Mouse (Mus musculus) WW6 (cell line): Measurements from ENCODE around the gene Maml2.
A peak's percentile ranks its signal among the peaks of the same experiment; 100 is the strongest.

ENCODE experiments used
- DNase-seq: peaks from one replicate; pipeline ENCODE4 v3.0.0-alpha.2; 2013; ENCODE audit warnings: low read depth, low spot score

Maml2 gene

GRCm38 (mm10) chr9:13297668-13298512, at the start of gene Maml2:
TSS of gene Maml2 (plus strand) at chr9:13297957.
- no peak for DNase-seq

DNA sequence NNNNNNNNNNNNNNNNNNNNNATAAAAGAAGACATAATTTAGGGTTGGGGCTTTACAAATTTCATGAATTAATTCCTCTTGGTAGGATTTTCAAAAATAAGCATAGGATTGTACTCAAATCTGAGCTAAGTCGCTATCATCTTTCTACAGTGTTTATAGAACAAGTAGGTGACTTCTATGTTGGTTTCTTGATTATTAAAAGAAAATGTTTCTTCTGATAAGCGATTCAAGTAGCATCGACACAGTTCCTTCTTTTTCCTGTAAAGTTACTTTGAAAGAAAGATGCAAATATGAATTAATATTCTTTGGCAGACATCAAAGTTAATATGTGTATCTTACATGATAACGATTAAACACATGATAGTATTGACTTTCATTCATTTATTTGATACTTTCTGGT, 49.7 kb upstream of the Maml2 start:
- no peak for DNase-seq

DNA sequence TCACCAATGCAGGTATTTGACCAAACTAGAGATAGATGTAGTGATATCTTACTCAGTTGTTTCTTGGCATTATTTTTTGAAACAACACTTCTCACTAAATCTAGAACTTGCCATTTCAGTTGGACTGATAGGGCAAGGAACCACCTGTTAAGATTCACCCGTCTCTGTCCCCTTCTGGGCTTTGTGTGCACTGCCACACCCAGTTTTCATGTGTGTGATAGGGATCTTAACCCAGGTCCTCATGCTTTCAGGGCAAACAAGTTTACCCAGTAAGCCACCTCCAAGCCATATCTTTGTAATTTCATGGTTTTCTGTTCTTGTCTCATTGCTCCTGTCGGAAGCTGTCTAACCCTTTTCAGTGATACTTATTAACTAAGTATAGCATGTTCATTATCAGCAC, 46.5 kb upstream of the Maml2 start:
- DNase-seq = no peak

GRCm38 (mm10) chr9:13256726-13257125, 41.0 kb upstream of the Maml2 start:
- DNase-seq = no peak

DNA sequence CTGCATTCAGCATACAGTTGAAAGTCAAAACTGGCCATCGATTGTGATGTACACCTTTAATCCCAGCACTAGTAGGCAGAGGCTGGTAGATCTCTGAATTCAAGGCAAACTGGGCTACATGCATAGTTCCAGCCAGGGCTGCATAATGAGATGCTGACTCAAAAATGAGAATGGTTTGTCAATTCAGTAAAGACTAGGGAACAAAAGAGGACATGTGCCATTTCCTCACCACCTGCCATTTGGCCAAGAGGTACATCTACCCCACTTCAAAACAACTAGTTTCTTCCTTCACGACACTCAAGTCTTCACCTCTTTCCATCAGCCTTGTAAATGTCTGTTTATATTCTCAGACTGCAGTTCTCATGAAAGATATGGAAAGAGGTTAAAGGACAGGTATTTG, 39.6 kb upstream of the Maml2 start:
- no peak for DNase-seq

GRCm38 (mm10) chr9:13260980-13261379, 36.8 kb upstream of the Maml2 start:
- no peak for DNase-seq

- no peak for DNase-seq
Measured at GRCm38 (mm10) chr9:13273219-13273618, 24.5 kb upstream of the Maml2 start.

GRCm38 (mm10) chr9:13287482-13287881, 10.3 kb upstream of the Maml2 start:
- no peak for DNase-seq

DNA sequence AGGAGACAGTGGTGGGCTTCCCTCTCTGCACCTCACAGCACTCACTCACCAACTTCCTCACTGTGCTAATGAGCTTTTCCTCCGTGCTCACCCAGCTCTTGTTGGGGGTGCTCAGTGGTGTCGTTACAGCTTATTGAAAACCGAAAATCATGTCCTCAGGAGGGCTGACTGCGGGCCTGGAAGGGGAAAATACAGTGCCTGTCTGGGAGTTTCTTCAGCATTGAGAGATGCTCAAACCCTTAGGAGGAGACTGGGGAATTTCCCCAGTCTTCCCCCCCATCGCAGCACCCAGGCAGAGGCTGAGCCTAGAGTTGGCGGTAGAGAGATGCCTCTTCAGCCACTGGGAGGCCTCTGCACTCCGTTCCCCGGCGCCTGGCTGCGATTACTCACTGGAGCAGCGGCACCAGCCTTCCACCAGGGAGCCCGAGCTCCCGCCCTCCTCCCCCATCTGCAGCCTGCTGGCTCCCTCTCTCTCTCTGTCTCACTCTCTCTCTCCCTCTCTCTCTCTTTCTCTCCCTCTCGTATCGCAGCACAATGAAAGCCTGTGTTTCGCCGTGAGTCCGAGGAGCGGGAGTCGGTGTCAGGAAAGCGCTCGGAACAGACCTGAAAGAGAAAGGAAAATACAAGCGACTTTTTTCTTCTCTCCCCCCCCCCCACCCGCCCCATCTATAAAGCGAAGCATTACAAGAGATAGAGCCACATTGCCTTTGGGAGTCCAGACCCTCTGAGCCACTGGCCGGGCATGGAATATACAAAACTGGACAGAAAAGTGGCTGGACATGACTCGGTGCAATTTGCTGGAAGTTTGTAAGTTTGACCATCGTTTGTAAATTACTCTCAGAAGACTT, 1.3 kb upstream of the Maml2 start:
- DNase-seq = peak; percentile 22

- DNase-seq = no peak
Measured at GRCm38 (mm10) chr9:13297122-13297667, 562 bp upstream of the Maml2 start.

DNA sequence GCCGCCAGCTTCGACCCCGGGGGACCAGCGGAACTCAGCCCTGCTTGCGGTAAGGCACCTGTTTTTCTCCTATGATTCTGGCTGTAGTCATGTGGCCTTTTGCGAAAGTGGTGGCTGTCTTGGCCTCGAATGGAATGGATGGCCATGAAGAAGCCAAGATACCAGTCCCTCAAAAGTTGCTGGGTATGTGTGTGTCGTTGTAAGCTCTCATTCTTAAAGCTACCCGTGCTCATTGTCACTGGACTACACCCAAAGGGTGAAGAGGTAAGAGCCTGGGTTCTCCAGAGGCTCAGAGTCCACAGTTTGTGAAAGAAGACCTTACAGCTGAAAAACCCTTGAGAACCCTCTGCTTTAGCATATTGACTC, 739 bp downstream of the Maml2 start:
- no peak for DNase-seq

DNA sequence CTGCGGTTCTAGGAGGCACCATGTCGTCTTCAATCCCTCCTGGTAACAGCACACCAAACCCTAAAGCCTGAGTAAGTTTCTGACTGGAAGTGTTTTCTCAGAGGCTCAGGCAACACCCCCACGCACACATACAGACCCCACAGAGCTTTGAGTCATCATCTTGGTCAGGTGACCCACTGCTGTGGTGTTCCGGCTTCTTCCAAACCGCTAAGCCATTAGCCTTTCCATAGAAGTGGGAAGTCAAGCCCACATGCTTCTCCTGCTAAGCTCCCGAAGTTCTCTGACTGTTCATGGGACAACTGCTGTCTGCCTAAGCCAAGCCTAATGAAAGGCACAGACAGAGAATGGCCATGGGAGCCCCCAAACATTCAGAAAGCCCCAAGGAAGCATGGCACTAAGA, 1.4 kb downstream of the Maml2 start:
- no peak for DNase-seq

GRCm38 (mm10) chr9:13300041-13300441, 2.3 kb downstream of the Maml2 start:
- no peak for DNase-seq

DNA sequence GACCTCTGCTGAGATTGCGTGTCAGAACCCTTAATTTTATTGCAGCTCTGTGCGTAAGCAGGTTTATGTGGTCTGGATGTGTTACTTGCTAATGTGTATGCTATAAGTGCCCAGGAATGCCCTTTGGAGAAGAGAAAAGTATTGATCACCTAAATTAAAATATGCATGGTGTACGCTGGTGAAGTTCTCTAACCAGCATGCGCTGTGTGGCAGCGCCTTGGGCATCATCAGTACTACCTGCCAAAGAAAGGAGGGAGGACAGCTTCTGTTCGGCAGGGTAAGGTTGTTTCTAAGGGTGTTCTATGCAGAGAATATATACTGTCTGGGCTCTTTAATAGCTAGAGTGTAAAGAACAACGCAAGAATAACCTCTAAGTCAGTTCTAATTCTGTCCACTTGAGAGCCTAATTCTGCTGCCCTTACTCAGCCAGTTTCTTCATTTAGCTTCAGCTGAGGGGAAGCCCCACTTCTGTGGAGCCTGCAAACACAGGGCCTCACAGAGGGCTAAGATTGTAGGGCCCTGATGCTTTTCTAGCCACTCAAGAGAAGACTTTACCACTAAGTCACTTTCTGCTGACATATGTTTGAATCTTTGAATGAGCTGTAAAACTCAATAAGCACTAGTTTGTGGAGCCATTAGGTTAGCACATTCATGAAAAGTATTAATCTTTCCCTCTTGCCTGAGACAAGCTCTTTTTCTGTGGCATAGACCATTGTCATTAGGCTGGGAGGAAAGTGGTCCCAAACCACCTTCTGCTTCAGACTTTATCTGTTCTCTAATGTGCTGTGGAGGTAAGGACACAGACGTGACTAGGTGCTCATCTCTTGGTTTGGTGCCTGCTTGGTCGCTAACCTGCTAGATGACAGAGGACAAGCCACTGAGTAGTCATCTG, 3.4 kb downstream of the Maml2 start:
- no peak for DNase-seq

DNA sequence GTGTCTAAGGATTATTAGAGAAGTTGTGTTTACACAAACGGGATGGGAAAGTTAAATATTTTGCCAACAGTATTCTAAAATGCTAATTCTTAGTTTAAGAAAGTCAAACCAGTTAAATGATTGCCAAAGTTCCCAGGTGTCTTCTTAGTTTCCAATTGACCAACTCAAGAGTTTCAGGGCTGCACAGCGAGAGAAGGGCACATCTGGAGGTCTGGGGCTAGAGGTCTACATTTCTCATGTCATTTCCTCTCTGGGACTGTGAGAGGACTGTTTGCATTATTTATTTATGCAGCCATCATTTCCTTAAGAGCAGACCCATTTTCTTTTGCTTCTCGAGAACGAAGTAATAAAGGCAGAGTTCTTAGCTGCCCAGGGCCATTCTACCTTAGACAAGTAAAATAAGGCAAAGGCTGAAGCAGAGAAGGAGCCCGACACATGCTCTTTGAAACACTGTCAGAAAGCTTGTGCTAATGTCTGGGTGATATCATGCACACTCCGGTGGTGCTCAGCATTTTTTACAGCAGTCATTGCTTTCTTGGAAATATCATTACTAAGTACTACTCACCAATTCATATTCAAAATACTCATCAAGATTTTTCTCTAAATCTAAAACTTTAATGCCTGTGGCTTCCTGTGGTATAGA, 4.5 kb downstream of the Maml2 start:
- DNase-seq = no peak

DNA sequence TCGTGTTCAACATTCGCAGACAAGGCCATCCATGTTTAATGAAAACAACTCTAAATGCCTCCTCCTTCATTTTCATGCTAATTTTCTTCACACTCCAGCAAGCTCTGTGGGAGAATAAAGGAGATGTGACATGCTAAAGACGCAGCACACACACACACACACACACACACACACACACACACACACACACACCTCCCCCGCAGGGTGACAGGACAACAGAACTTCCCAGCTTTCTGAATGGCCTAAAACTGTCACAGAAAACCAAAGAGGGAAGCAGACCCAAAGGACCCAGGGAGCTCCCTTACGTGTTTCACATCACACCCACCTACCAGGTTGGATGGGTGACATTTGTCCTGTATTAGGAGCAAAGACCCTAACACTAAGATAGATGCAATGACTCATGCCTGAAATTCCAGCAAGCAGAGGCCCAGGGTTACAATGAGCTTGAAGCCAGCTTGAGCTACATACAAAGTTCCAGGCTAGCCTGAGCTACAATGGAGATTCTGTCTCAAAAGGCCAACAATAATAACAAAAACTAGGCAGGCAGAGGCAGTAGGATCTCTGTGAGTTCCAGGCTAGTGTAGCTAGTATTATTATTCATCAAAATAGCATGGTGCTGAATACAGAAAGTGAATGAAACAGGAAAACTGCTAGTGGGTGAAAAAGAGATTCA, 5.5 kb downstream of the Maml2 start:
- DNase-seq = no peak

DNA sequence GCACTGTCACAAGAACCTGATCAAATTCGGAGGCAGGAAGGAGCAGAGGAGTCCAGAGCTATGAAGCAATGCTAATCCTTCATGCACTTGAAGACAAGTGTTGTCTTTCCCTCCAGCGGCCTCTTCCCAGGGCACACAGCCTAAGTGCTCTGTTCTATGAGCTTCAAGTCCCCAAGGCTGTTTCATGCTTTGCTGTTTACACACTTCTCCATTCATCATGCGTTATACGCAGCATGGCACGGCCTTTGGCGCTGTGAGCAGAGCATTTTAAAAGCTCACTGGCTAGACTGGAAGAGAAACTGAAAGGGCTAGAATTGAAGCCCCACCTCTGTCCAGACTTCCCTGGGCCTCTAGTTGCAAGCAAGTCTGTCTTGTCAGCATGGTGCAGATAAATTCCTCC, 6.2 kb downstream of the Maml2 start:
- no peak for DNase-seq

DNA sequence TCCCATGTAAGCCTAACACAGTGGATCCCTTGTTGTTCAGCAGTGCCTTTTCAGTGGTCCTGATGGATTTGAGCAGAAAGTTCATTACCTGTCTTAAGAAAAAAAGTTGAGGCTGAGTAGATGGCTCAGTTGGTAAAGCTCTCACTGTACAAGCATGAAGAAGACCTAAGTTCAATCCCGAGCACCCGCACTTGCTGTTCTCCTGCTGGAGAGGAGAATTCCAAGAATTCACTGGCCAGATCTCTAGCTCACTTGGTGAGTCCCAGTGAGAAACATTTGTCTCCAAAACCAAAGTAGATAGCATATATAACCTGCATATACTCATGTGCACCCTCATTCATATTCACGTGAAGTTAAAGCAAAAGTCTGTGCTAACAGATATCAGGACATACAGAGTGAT, 8.7 kb downstream of the Maml2 start:
- no peak for DNase-seq

DNA sequence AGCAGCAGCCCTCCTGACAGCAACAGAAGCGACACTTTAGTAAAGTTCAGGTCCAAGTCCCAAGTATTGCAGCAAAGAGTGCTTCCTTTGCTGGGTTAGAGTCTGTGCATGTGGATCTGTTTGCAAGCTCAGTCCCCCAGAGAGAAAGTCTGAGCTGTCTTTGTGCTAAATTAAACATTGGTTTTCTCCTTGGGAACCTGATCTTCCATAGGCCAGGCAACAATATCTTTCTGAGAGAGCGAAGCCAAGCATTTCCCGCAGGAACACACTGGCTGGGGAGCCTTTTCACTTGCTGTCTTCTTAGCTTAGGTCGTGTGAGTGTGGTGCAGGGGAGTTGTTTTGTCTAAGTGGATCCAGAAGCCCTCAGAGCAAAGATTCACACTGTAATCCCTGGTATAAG, 9.5 kb downstream of the Maml2 start:
- no peak for DNase-seq

DNA sequence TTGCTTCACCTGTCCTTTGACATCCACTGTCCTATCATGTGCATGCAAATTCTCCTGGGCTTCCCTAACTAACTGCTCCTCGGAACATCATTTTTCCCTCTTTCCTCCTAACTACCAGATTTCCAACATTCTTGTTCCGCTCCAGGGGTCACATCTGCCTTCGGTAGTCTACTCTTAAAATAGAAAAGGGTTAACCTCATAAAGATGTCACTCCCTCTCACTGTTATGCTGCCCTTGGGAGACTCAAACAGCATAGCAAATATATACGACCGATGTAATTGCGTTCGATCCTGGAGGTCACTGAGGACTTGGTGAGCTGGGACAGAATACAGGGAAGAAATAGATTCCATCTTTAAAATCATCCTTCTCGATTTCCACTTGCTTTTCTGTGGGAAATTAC, 11.0 kb downstream of the Maml2 start:
- no peak for DNase-seq

GRCm38 (mm10) chr9:13309807-13310206, 12.1 kb downstream of the Maml2 start:
- DNase-seq = no peak
